Mouse (Mus musculus) bone marrow, adult 2 months (tissue): ENCODE results near the gene Entpd3.

ENCODE experiments used
- CTCF ChIP-seq: fragments of 200-500 bp; IDR thresholded peaks from 2 replicates; pipeline ENCODE4 v1.5.1; 2011; ENCODE audit warnings: low read length, control low read depth; ENCODE audit not compliant: control insufficient read depth, insufficient read depth
- POLR2A ChIP-seq: fragments of 200-500 bp; IDR thresholded peaks from 2 replicates; pipeline ENCODE4 v1.6.1; 2011; ENCODE audit warnings: low read depth, mild to moderate bottlenecking, control low read depth, low read length, borderline replicate concordance; ENCODE audit not compliant: control insufficient read depth

DNA sequence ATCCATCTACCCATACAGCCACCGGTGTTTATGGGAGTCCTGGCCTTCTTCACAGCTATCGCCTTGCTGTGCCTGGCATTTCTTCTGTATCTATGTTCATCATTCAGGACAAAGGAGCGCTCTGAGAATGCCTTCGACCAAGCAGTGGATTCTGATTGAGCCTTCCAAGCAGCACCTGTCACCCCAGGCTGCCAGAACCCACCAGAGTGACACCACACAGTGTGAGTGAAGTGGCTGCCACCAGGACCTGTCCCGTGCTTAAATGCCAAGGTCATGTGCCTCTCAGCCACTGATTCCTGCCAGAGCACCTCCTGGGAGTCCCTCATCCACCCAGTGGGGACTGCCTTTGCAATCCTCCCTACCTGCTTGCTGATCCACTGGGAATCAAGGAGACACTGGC, 26.8 kb downstream of the Entpd3 start:
- TF ChIP-seq CTCF (no peak), POLR2A (no peak)
